Mouse (Mus musculus) liver, embryonic 14.5 days (tissue): ENCODE data around the gene Pik3r4.

Source experiments
- CTCF ChIP-seq: IDR thresholded peaks from 2 replicates; pipeline ENCODE4 v1.5.1; 2016; ENCODE audit warnings: antibody characterized with exemption, low read depth, control low read depth
- EP300 ChIP-seq: IDR thresholded peaks from 2 replicates; pipeline ENCODE4 v1.6.1; 2016; ENCODE audit warnings: antibody characterized with exemption, low read depth

- TF ChIP-seq CTCF (no peak), EP300 (no peak)
Observed at GRCm38 (mm10) chr9:105615952-105616351, 26.8 kb upstream of the Pik3r4 start.
